Mouse (Mus musculus): Measurements from ENCODE around the gene Kpna1. TPM values are rescaled to one million over a fixed set of nuclear protein-coding genes. Genes with fewer than 3 reads are reported as not detected.
A peak's percentile ranks its signal among the peaks of the same experiment; 100 is the strongest.
"Not testable (repeated sequence)": the region's sequence is repeated elsewhere in the genome, so short reads cannot be mapped to it uniquely, and the experiment has no call there.

Kpna1 gene
- polyA plus RNA-seq, 1 experiment from 2014 or later, result 44.1 TPM

DNA sequence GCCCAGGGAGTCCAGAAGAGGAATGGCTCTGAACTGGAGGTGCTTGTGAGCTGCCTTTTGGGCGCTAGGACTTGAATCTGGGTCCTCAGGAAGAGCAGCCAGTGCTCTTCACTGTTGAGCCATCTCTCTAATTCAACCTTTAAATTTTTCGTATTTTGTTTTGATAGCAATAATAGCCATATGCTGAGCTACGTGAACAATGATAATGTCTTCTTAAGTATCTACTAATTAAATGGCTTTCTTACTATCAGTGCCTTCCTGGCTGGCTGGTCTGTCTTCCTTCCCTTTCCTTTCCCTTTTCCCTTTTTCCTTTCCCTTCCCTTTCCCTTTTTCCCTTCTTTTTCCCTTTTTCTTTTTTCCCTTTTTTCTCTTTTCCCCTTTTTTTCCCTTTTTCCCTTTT lies 29.8 kb downstream of the Kpna1 start:
- Histone ChIP-seq H3K27me3 (ENCODE audit: control insufficient read depth, insufficient read depth, low read length) (no peaks in the 10 kb centered on the region), H3K4me1 (ENCODE audit: control insufficient read depth, insufficient read depth, low read length) (no peaks in the 10 kb centered on the region), H3K36me3 (ENCODE audit: control insufficient read depth, insufficient read depth, low read length) (no peaks in the 10 kb centered on the region), H3K9me3 (ENCODE audit: control insufficient read depth, low read depth, low read length) (no peaks in the 10 kb centered on the region), H3K27ac (ENCODE audit: low read length) (no peak overlapping the region), H3K4me3 (ENCODE audit: low read depth, low read length) (no peak overlapping the region), H3K4me2 (replicated peaks; ENCODE audit: low read depth, low read length) (no peak overlapping the region), H3K9ac (replicated peaks; ENCODE audit: low read depth, low read length) (no peak overlapping the region)
- WGBS, result 88% methylated on average over 3 of the region's 3 CpGs
- no peak for ATAC-seq (ENCODE audit: insufficient number of reproducible peaks, insufficient read depth, low FRiP score, low read depth)

DNA sequence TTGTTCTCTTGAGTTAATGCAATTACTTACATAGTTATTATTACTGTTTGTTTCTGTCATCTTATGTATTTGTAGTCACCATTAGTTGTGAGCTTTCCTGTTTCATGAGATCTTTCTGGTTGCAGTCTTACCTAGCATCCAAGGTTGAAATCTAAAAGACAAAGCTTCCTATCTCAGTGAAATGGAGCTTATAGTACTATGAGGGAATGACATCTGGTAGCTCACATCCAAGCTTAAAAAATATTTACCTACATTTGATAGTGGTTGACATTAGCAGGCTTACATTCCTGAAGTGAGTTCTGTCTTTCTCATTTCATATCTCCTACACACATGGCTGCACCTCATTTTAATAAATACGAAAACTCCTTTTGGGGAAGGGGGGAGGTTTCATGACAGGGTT lies 37.8 kb downstream of the Kpna1 start:
- Histone ChIP-seq H3K27ac (ENCODE audit: low read length) (no peak overlapping the region), H3K4me3 (ENCODE audit: low read depth, low read length) (no peak overlapping the region), H3K27me3 (ENCODE audit: control insufficient read depth, insufficient read depth, low read length) (no peaks in the 10 kb centered on the region), H3K4me2 (replicated peaks; ENCODE audit: low read depth, low read length) (no peak overlapping the region), H3K9ac (replicated peaks; ENCODE audit: low read depth, low read length) (no peak overlapping the region), H3K9me3 (ENCODE audit: control insufficient read depth, low read depth, low read length) (no peaks in the 10 kb centered on the region), H3K4me1 (ENCODE audit: control insufficient read depth, insufficient read depth, low read length) (no peaks in the 10 kb centered on the region), H3K36me3 (ENCODE audit: control insufficient read depth, insufficient read depth, low read length) (peaks cover 7% of the 10 kb centered on the region)
- WGBS, result 88% methylated on average over 1 of the region's 1 CpGs
- no peak for ATAC-seq (ENCODE audit: insufficient number of reproducible peaks, insufficient read depth, low FRiP score, low read depth)

DNA sequence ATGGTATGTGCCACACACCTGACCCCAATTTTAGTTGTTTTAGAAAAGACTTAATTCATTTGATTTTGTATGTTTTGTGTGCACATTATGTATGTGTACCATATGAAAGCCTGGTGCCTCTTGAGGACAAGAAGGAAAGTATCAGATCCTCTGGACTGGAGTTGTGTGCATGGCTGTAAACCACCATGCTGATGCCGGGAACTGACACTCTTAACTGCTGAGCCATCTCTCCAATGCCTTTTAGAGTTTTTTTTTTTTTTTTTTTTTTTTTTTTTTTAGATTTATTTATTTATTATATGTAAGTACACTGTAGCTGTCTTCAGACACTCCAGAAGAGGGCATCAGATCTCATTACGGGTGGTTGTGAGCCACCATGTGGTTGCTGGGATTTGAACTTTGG lies 49.6 kb downstream of the Kpna1 start:
- WGBS, result 90% methylated on average over 1 of the region's 2 CpGs
- H3K4me2 ChIP-seq (replicated peaks; ENCODE audit: low read depth, low read length); H3K4me3 ChIP-seq (ENCODE audit: low read depth, low read length); H3K27me3 ChIP-seq (ENCODE audit: control insufficient read depth, insufficient read depth, low read length); H3K9me3 ChIP-seq (ENCODE audit: control insufficient read depth, low read depth, low read length); ATAC-seq (ENCODE audit: insufficient number of reproducible peaks, insufficient read depth, low FRiP score, low read depth); H3K27ac ChIP-seq (ENCODE audit: low read length); H3K4me1 ChIP-seq (ENCODE audit: control insufficient read depth, insufficient read depth, low read length); H3K9ac ChIP-seq (replicated peaks; ENCODE audit: low read depth, low read length): not testable (repeated sequence)
- peaks cover 33% of the 10 kb centered on the region for H3K36me3 ChIP-seq (ENCODE audit: control insufficient read depth, insufficient read depth, low read length)

DNA sequence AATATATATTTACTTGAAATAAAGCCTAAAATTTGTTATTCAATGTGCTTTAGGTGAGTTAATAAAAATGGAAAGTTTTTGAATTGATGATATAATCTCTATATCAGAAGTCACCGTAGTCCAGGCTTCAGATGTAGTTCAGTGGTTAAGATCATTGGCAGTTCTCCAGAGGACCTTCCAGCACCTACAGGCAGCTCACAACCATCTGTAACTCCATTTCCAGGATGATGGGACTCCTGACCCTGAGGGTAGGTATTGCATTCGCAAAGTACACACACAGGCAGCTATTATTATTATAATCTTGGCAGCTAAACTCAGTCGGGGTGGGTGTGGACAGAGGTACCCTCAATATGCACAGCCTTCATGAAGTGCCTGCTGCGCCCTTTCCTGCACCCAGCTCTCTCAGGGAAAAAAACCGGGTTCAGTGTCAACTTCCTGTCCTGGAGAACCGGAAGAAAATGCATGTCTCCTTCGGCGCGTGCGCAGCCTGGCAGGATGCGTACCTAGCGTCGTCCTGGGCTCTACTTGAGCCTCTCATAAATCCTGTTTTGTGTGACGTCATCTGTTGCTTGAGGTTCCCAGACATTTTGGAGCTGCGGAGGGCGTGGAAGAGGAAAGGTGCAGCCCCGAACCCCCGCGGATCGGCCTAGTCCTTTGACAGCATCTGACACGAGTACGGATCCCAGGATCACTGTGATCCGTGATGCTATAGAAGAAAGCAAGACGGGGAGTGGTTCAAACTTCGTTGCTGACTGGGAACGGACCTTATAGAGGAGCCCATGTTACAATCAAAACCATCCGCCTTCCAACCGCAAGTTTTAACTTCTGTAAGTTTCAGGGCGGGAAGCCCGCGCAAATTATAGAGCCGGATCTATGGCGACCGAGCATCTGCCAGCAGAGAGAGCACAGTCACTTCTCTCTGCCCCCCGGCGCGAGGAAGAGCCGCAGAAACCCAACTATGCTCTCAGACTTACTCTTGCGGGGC lies 62.4 kb downstream of the Kpna1 start, which contains the start of gene Wdr5b:
Gene Wdr5b, plus strand, starts transcription at position 551 of the 985 bp plus-strand sequence.
- peak within 1 kb of the TSS; percentile 51 for H3K9ac ChIP-seq (replicated peaks; ENCODE audit: low read depth, low read length)
- H3K9me3 ChIP-seq (ENCODE audit: control insufficient read depth, low read depth, low read length), result no peaks in the 10 kb centered on the region
- H3K4me1 ChIP-seq (ENCODE audit: control insufficient read depth, insufficient read depth, low read length), result peaks cover 4% of the 10 kb centered on the region; the same call in 1 of the 2 replicates
- peak within 1 kb of the TSS; percentile 69 for H3K4me3 ChIP-seq (ENCODE audit: low read depth, low read length)
- H3K36me3 ChIP-seq (ENCODE audit: control insufficient read depth, insufficient read depth, low read length), result peaks cover 12% of the 10 kb centered on the region
- H3K4me2 ChIP-seq (replicated peaks; ENCODE audit: low read depth, low read length), result peak within 1 kb of the TSS; percentile 62
- WGBS, result 2% methylated on average over 39 of the region's 39 CpGs
- ATAC-seq (ENCODE audit: insufficient number of reproducible peaks, insufficient read depth, low FRiP score, low read depth), result peak; percentile 96
- H3K27ac ChIP-seq (ENCODE audit: low read length), result peak within 1 kb of the TSS; percentile 91
- H3K27me3 ChIP-seq (ENCODE audit: control insufficient read depth, insufficient read depth, low read length), result no peaks in the 10 kb centered on the region

DNA sequence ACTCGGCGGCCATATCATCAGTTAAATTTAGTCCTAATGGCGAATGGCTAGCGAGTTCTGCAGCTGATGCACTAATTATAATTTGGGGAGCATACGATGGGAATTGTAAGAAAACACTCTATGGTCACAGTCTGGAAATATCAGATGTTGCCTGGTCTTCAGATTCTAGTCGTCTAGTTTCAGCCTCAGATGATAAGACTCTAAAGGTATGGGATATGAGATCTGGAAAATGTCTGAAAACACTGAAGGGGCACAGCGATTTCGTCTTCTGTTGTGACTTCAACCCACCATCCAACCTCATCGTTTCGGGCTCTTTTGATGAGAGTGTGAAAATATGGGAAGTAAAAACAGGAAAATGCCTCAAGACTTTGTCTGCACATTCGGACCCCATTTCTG lies 63.1 kb downstream of the Kpna1 start:
- no peak for ATAC-seq (ENCODE audit: insufficient number of reproducible peaks, insufficient read depth, low FRiP score, low read depth)
- Histone ChIP-seq H3K9me3 (ENCODE audit: control insufficient read depth, low read depth, low read length) (no peaks in the 10 kb centered on the region), H3K9ac (replicated peaks; ENCODE audit: low read depth, low read length) (peak overlapping the region; percentile 51), H3K4me3 (ENCODE audit: low read depth, low read length) (peak overlapping the region; percentile 69), H3K4me1 (ENCODE audit: control insufficient read depth, insufficient read depth, low read length) (peaks cover 4% of the 10 kb centered on the region; the same call in 1 of the 2 replicates), H3K27me3 (ENCODE audit: control insufficient read depth, insufficient read depth, low read length) (no peaks in the 10 kb centered on the region), H3K4me2 (replicated peaks; ENCODE audit: low read depth, low read length) (peak overlapping the region; percentile 62), H3K27ac (ENCODE audit: low read length) (peak overlapping the region; percentile 91), H3K36me3 (ENCODE audit: control insufficient read depth, insufficient read depth, low read length) (peaks cover 19% of the 10 kb centered on the region)
- 24% methylated on average over 11 of the region's 11 CpGs for WGBS

DNA sequence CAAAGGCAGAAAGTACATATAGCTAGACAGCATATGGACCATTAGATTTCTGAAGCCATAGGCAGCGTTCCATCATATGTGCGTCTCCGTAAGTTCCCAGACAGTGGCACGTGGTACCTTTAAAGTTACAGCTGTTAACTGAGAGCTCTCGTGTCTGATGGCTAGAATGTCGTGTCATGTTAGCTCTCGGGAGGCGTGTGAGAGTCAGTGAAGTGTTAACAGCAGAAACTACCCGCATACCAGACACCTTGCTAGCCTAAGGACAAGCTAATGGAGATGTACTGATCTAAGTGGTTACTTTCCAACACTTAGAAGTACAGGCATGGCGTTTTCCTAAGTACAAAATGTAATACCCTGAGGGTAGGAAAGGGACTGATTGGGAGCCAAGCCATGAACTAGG lies 64.5 kb downstream of the Kpna1 start:
- Histone ChIP-seq H3K4me1 (ENCODE audit: control insufficient read depth, insufficient read depth, low read length) (peaks cover 4% of the 10 kb centered on the region; the same call in 1 of the 2 replicates), H3K9me3 (ENCODE audit: control insufficient read depth, low read depth, low read length) (no peaks in the 10 kb centered on the region), H3K27me3 (ENCODE audit: control insufficient read depth, insufficient read depth, low read length) (no peaks in the 10 kb centered on the region), H3K36me3 (ENCODE audit: control insufficient read depth, insufficient read depth, low read length) (peaks cover 32% of the 10 kb centered on the region), H3K4me3 (ENCODE audit: low read depth, low read length) (no peak overlapping the region), H3K4me2 (replicated peaks; ENCODE audit: low read depth, low read length) (no peak overlapping the region), H3K9ac (replicated peaks; ENCODE audit: low read depth, low read length) (no peak overlapping the region), H3K27ac (ENCODE audit: low read length) (no peak overlapping the region)
- no peak for ATAC-seq (ENCODE audit: insufficient number of reproducible peaks, insufficient read depth, low FRiP score, low read depth)
- WGBS, result 91% methylated on average over 10 of the region's 10 CpGs

DNA sequence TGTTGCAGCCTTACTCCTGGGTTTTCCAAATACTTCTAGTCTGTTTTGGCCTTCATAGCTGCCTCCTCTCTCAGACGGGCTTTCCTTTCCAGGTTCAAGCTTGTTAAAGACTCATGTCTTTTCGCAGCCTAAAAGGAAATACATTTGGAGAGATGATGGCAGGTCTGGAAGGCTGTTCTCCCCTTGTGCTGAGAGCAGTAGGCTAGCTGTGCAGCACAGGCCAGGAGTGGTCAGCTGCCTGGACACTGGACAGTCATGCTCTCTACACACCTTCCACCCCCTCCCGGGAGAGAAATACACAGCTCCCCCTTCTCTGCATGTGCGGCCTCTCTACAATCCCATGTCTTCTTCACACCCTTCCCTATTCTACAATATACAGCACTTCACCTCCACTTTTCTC lies 65.4 kb downstream of the Kpna1 start:
- Histone ChIP-seq H3K9ac (replicated peaks; ENCODE audit: low read depth, low read length) (no peak overlapping the region), H3K27ac (ENCODE audit: low read length) (no peak overlapping the region), H3K9me3 (ENCODE audit: control insufficient read depth, low read depth, low read length) (no peaks in the 10 kb centered on the region), H3K4me3 (ENCODE audit: low read depth, low read length) (no peak overlapping the region), H3K4me1 (ENCODE audit: control insufficient read depth, insufficient read depth, low read length) (peaks cover 4% of the 10 kb centered on the region; the same call in 1 of the 2 replicates), H3K36me3 (ENCODE audit: control insufficient read depth, insufficient read depth, low read length) (peaks cover 39% of the 10 kb centered on the region), H3K27me3 (ENCODE audit: control insufficient read depth, insufficient read depth, low read length) (no peaks in the 10 kb centered on the region), H3K4me2 (replicated peaks; ENCODE audit: low read depth, low read length) (no peak overlapping the region)
- ATAC-seq (ENCODE audit: insufficient number of reproducible peaks, insufficient read depth, low FRiP score, low read depth), result no peak
- WGBS, result 85% methylated on average over 4 of the region's 4 CpGs

DNA sequence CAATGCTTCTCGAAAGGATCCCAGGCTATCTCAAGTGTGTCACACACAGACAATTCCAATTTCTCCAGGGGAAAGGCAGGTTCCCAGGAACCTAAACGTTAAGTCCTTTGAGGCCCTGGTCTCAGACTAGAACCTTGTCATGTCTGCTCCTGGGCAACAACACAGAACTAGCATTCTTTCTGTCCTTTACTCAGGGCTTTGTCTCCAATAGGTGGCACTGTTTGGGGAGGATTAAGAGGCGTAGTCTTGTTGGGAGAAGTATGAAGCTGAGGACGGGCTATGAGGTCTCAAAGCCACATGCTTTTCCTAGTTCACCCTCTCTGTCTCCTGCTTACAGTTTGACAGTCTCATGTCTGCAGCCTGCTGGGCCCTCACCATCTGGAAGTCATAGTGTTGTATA lies 69.0 kb downstream of the Kpna1 start:
- no peak for ATAC-seq (ENCODE audit: insufficient number of reproducible peaks, insufficient read depth, low FRiP score, low read depth)
- peaks cover 72% of the 10 kb centered on the region for H3K36me3 ChIP-seq (ENCODE audit: control insufficient read depth, insufficient read depth, low read length)
- 90% methylated on average over 4 of the region's 4 CpGs for WGBS
- H3K27ac ChIP-seq (ENCODE audit: low read length), result no peak overlapping the region
- H3K4me3 ChIP-seq (ENCODE audit: low read depth, low read length), result no peak overlapping the region
- no peak overlapping the region for H3K4me2 ChIP-seq (replicated peaks; ENCODE audit: low read depth, low read length)
- no peak overlapping the region for H3K9ac ChIP-seq (replicated peaks; ENCODE audit: low read depth, low read length)
- H3K27me3 ChIP-seq (ENCODE audit: control insufficient read depth, insufficient read depth, low read length), result no peaks in the 10 kb centered on the region
- no peaks in the 10 kb centered on the region for H3K9me3 ChIP-seq (ENCODE audit: control insufficient read depth, low read depth, low read length)
- H3K4me1 ChIP-seq (ENCODE audit: control insufficient read depth, insufficient read depth, low read length), result no peaks in the 10 kb centered on the region; the same call in 1 of the 2 replicates

Data from stomach, embryonic 14.5 days (tissue).